8 mouse cellular contexts compared by ENCODE assay signal in the genomic region with DNA sequence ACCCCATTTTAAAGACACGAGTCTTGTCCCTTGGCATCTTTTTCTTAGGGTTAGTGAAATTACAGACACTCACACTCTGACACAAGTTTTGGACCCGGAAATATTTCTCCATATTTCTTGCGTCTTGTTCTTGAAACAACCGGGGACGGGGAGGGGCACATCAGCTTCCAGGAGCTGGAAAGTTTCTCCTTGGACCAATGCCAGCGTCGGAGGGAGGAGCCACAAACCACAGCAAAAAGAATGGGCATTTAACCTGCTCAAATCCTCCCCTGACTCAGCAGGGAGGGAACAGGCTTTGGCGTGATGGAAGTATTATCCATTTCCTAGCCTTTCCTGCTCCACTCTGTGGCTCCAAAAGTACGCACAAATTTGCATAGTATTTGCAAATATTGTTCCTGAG. TPM values are rescaled to one million over a fixed set of nuclear protein-coding genes. Genes with fewer than 3 reads are reported as not detected.
DNase-seq lines count a peak whose midpoint lies in the region; ATAC-seq lines count a peak whose summit lies in the region.
"Had no signal": no experiment of that assay in that cellular context is flagged by ENCODE, and none has a peak within 500 bp of the region (broad histone marks: within the 10 kb centered on the region; RNA-seq: fewer than 3 reads in every experiment).

No protein-coding gene starts in this region.

- 21% methylated on average over 9 of the region's 9 CpGs for WGBS in stomach, embryonic 16.5 days

- H3K4me2 ChIP-seq in stomach, embryonic 16.5 days (ENCODE audit: low read depth, low read length) = no peak overlapping the region
- H3K4me2 ChIP-seq: heart, embryonic 13.5 days had no signal

- no peak overlapping the region for H3K4me3 ChIP-seq in stomach, embryonic 16.5 days (replicated peaks; ENCODE audit: low read length)
- H3K4me3 ChIP-seq: heart, embryonic 13.5 days had no signal

- no peak overlapping the region for H3K9ac ChIP-seq in stomach, embryonic 16.5 days (ENCODE audit: low read length)
- H3K9ac ChIP-seq: heart, embryonic 13.5 days had no signal

- peak; percentile 37 for ATAC-seq in common myeloid progenitor, adult 5-6 weeks (replicated peaks; ENCODE audit: low read depth, poor library complexity, severe bottlenecking)
- ATAC-seq in stomach, embryonic 16.5 days (ENCODE audit: insufficient read depth, low FRiP score) = peak; percentile 47; the same call in 1 of the 2 replicates

- peak; percentile 8 for DNase-seq in right cerebral cortex, postnatal 4 days
- no peak for DNase-seq in right cerebral cortex, postnatal 14 days
- DNase-seq in kidney, postnatal 36 days = peak; percentile 71 to 84
- no peak for DNase-seq in thymus, adult 18-20 months
- no peak for DNase-seq in spleen, postnatal 10 days (ENCODE audit: low spot score in 2 of 2)

- peaks cover 16% of the 10 kb centered on the region for H3K4me1 ChIP-seq in stomach, embryonic 16.5 days (ENCODE audit: control insufficient read depth, insufficient read depth, low read length)

- H3K36me3 ChIP-seq in stomach, embryonic 16.5 days (ENCODE audit: control insufficient read depth, insufficient read depth, low read length) = no peaks in the 10 kb centered on the region
- H3K36me3 ChIP-seq: heart, embryonic 13.5 days had no signal

- peak overlapping the region; percentile 57; the same call in 1 of the 2 replicates for H3K27ac ChIP-seq in stomach, embryonic 16.5 days (ENCODE audit: low read length)
- H3K27ac ChIP-seq: heart, embryonic 13.5 days had no signal

- no peaks in the 10 kb centered on the region for H3K9me3 ChIP-seq in stomach, embryonic 16.5 days (replicated peaks; ENCODE audit: control insufficient read depth, low read length)
- H3K9me3 ChIP-seq: heart, embryonic 13.5 days had no signal

- no peaks in the 10 kb centered on the region for H3K27me3 ChIP-seq in stomach, embryonic 16.5 days (ENCODE audit: control insufficient read depth, insufficient read depth, low read length)
- H3K27me3 ChIP-seq: heart, embryonic 13.5 days had no signal

RNA-seq across cellular contexts. Expression of a gene that starts 19.5 kb away (rescaled TPM):
- 104 and 126 TPM in 2 replicates for total RNA-seq in common myeloid progenitor, adult 5-6 weeks (2017)
- 8.3 and 11.8 TPM in 2 replicates for polyA plus RNA-seq in stomach, embryonic 16.5 days (2015; fragmentation: Nextera tagmentation; extraction: Ambion mirVana)

Comparison
In these comparisons a context has a peak if more than half of its experiments do, and no peak if none do; other contexts are left out.
1. DNase-seq: peak in right cerebral cortex, postnatal 4 days (single experiment) and kidney, postnatal 36 days (2 of 2); none in right cerebral cortex, postnatal 14 days (single experiment), thymus, adult 18-20 months (0 of 2) and spleen, postnatal 10 days (0 of 2).